Mouse (Mus musculus) splenic B cell, adult 2 months (primary cell): ENCODE results near the gene Shc2.

Experiments used
- DNase-seq: peaks from one replicate; pipeline ENCODE4 v3.0.0-alpha.2; 2011; ENCODE audit warnings: low read depth, low spot score
- H3K27me3 ChIP-seq: 2 replicates; pipeline ENCODE4 v1.6.1; 2012; ENCODE audit warnings: mild to moderate bottlenecking, low read length, moderate library complexity, mixed read lengths; ENCODE audit not compliant: control insufficient read depth, poor library complexity, insufficient read depth, severe bottlenecking
- H3K36me3 ChIP-seq: 2 replicates; pipeline ENCODE4 v1.6.1; 2012; ENCODE audit warnings: mild to moderate bottlenecking, low read length, moderate library complexity, mixed read lengths; ENCODE audit not compliant: control insufficient read depth, poor library complexity, insufficient read depth, severe bottlenecking

Shc2 gene

DNA sequence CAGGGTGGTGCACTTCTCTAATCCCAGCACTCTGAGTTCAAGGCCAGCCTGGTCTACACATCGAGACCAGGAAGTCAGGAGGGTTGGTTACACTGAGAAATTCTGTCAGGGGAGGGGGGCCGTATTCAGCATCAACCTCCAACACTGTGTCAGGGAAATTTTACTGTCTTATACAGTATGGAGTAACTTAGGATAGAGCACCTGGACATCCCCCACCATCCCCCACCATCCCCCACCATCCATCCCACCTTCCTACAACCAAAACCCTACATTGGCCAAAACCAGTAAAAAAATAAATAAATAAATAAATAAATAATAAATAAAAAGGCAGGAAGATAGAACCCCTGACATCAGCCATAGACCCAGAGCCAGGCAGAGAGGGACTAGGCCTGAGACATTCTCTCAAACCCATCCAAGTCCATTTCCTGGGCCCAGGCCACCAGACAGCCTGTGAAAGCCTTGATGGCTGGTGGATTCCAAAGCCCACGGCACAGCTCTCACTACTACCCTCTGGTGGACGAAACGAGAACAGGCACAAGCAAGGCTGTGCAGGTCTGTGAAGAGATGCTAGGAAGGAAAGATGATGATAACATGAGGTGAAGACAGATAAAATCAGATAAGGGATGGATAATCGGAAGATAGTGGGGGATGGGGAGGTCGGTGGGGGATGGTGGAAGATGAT is 11.5 kb upstream of the Shc2 start:
- H3K36me3 ChIP-seq = no peaks in the 10 kb centered on the region
- peak; percentile 85 for DNase-seq
- H3K27me3 ChIP-seq = no peaks in the 10 kb centered on the region

DNA sequence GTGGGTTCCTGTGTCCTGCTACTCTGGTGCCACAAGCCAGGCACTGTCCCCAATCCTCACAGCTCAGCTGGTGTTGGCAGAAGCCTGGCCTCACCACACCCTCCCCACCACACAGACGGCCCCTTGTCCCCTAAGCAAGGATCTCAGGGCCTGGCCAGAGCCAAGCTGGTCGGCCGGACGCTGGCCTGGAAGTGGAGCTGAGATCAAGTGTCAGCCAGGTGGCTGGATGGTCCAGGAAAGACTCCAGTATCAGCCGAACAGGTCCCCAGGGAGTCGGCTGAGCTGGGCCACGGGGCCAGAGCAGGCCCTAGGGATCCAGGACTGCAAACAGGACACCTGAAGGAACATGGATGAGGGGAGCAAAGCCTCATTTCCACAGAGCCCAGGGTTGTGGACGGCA is 8.0 kb upstream of the Shc2 start, which contains the start of gene Odf3l2:
Gene Odf3l2 (minus strand): TSS at position 28 of the 400 bp plus-strand sequence.
- Histone ChIP-seq H3K36me3 (no peaks in the 10 kb centered on the region), H3K27me3 (no peaks in the 10 kb centered on the region)
- no peak for DNase-seq

DNA sequence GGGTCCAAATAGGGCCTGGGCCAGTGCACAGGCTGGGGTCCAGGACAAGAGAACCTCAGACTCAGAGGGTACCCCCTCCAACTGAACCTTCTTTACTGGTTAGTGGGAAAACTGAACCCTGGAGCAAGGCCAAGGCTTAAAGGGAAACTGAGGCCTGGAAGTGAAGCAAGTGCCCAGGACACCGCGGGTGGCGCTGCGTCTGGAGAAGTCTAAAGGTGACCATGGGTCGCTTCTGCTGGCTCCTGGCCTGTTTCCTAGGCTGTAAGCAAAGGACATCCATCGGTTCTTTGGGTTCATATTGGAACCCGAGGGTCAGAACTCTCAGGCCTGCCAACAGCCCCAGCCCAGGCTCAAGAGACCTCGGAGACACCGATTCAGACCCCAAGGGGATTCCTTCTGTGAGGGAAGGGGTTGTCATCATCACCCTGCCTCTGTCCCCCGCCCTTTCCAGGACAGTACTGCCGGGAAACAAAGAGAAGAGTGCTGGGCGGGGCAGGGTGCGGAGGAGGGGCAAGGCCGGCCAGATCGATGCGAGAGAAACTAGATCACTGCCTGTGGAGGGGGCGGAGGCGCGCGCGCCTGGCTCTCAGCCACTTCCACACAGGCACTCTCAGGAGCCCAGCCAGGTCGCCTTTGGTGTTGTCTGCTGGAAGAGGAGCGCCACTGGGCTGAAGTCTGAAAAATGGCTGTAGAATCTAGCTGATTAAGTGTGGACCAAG is 927 bp upstream of the Shc2 start:
- Histone ChIP-seq H3K27me3 (no peaks in the 10 kb centered on the region; the same call in 1 of the 2 replicates), H3K36me3 (no peaks in the 10 kb centered on the region)
- no peak for DNase-seq

DNA sequence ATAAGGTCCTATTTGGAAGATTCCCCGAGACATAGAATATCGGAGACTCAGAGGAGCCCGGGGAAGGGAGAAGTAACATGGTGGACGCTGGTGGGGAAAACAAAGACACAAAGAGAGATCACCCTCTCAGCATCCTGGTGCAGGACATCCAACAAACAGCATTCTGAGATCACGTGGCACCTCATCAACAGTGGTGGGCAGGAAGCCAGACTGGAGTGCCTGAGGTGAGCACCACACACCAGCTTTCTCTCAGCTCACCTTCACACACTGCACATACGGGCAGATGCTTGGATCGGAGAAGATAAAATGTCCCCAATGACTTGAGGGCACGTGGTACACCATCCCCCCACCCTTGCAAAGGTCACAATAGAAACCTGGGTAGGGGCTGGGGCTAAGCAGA is 1.4 kb downstream of the Shc2 start:
- DNase-seq = no peak
- Histone ChIP-seq H3K27me3 (no peaks in the 10 kb centered on the region; the same call in 1 of the 2 replicates), H3K36me3 (no peaks in the 10 kb centered on the region)

DNA sequence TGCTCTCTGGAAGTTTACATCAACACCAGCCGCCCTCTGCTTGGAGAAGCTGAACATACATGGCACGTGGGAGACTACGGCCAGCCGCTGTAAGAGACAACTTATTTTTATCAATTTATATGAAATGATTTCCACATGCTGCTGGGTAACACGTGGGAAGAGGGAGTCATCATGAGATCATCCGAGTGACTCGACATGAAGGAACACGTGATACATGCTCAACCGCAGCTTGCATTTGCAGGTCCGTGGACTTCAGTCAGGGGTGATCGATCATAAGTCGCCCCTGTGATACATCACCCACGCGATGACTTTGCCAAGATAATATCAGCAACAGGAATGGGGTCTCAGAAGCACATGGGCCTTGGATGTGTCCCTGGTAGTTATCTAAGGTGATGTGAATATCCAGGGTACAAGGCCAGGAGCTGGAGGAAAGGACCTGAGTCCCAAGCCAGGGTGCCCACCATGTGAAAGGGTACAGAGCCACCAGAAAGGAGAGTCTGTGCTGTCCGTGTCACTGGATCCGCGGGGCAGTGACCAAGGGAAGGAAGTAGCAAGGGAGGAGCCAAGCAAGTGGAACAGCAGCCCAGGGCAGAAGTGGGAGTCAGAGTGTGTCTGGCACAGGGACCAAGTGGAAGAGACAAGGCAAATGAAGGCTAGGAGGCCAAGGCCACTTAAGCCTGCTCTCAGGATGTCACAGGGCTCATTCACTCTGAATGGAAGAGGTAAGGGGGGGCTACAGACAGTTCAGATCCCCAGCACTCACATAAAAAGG is 4.5 kb downstream of the Shc2 start:
- Histone ChIP-seq H3K27me3 (no peaks in the 10 kb centered on the region; the same call in 1 of the 2 replicates), H3K36me3 (no peaks in the 10 kb centered on the region)
- DNase-seq = no peak

DNA sequence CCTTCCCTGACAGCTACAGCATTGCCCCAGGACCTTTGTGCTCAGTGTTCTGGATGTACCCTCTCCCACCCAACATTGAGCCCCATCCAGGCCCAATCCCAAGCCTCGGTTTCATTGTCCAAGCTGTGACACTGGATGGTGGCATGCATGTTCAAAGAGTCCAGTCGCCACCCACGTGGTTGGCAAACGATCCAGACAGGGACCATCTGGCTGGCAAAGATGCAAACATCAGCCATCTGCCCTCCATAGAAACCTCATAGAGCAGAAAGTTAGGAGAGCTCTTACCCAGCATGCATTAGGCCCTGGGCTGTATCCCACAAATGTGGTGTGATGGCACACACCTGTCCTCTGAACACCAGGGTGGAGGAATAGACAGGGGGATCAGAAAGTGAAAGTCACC is 6.3 kb downstream of the Shc2 start:
- H3K27me3 ChIP-seq = no peaks in the 10 kb centered on the region; the same call in 1 of the 2 replicates
- no peak for DNase-seq
- no peaks in the 10 kb centered on the region for H3K36me3 ChIP-seq

DNA sequence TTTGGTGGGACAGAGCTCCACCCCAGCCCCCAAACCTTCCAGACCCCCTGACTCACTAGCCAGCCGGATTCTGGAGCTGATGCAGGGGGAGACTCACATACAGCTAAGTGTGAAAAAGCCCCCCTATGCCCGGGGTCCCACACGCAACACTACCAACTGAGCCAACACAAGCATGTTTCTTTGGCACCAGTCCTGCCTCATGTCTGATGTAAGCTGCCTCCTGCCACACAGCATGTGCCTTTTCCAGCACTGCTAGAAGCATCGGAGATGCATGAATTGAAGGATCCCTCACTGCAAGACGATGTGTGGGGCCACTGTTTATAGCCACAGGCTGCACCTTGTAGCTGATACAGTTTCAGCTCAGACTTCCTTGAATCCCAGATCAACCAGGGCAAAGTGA is 9.3 kb downstream of the Shc2 start:
- DNase-seq = no peak
- Histone ChIP-seq H3K36me3 (no peaks in the 10 kb centered on the region), H3K27me3 (no peaks in the 10 kb centered on the region)

DNA sequence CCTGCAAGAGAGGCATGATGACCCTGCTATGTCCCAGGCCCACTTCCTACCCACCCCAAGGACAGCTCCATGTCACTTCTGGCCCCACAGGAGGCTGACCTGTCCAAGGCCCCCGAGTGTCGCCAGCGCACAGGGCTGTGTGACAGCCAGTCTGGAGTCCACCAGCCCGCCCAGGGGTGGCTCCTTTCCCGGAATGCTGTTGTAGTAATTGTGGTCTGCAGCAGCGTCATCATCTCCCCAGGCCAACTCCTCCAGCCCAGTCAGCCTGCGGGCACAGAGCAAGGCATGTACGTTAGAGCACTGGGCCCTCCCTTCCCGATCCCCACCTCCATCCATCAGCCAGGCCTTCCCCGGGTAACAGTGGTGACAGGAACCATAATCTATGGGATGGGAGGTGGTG is 11.6 kb downstream of the Shc2 start:
- no peak for DNase-seq
- H3K27me3 ChIP-seq = no peaks in the 10 kb centered on the region; the same call in 1 of the 2 replicates
- H3K36me3 ChIP-seq = no peaks in the 10 kb centered on the region

DNA sequence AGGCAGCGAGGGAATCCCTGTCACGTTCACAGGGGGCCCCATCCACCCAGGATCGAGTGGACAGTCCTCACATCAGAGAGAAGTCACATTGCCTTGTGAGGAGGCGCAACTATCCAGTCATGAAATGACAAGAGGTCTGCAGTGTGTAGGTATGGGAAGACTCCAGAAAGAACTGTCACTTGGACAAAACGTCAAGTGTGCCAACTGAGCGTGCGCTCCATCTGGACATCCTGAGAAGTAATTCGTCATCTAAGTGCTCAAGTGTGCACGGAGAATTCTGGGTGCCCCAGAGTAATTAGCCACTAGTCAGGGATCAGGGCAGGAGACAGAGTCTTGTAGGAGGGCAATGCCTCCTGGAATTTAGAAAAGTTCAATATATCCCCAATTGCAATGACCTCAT is 12.3 kb downstream of the Shc2 start:
- Histone ChIP-seq H3K36me3 (no peaks in the 10 kb centered on the region), H3K27me3 (no peaks in the 10 kb centered on the region; the same call in 1 of the 2 replicates)
- no peak for DNase-seq

DNA sequence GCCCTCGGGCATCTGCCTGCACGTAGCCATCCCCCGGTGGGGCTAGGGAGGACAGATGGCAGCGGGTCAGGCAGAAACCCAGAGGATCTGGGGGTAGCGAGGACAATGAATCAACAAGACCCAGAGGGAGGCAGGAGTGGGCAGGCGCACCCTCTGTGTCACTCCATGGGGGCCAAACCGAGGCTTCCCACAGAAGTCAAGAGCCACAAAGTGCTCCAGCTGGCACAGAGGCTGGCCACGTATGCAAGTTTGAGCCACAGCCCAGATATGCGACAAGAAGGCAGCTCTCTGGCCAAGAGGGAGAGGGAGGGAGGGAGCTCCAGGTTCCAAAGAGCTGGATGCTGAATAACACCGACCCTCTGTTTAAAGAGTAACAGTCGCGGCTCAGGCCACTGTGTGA is 13.8 kb downstream of the Shc2 start:
- Histone ChIP-seq H3K27me3 (no peaks in the 10 kb centered on the region; the same call in 1 of the 2 replicates), H3K36me3 (no peaks in the 10 kb centered on the region)
- DNase-seq = no peak

DNA sequence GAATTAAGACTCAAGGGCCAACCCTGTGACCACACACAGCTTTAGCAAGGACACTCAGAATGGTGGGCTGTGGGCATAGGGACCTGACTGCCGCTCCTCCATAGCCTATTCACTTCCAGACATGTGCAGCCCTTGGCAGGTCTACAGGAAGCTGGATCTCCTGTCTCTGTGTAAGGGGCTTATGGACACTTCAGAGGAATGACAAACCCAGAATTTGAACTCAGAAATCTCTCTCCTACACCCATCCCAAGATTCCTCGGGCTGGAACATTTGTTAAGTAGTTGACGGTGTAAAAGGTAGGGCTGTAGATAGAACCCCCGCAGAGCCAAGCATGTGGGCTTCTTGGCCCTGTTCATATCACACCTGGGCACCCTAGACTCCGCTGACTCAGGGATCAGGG is 21.3 kb downstream of the Shc2 start:
- Histone ChIP-seq H3K36me3 (no peaks in the 10 kb centered on the region), H3K27me3 (no peaks in the 10 kb centered on the region; the same call in 1 of the 2 replicates)
- no peak for DNase-seq

DNA sequence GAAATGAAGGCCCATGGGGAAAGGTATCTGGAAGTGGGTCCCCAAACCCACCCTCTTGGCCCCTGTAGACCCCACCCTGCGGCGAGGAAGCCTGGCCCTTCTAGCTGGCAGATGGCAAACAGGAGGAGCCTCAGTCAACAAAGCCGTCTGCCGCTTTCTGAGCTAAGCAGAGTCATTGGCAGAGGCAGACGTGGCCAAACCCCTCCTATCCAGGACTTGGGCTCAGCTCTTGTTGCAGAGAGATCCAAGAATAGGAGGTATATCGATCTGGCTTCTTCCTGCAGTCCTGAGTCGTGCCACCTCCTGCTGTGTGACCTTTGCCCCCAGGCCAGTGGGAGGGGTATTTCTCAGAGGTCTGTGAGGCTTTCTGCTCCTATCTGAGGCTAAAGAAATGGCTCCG is 21.9 kb downstream of the Shc2 start:
- Histone ChIP-seq H3K36me3 (no peaks in the 10 kb centered on the region), H3K27me3 (no peaks in the 10 kb centered on the region; the same call in 1 of the 2 replicates)
- DNase-seq = no peak

DNA sequence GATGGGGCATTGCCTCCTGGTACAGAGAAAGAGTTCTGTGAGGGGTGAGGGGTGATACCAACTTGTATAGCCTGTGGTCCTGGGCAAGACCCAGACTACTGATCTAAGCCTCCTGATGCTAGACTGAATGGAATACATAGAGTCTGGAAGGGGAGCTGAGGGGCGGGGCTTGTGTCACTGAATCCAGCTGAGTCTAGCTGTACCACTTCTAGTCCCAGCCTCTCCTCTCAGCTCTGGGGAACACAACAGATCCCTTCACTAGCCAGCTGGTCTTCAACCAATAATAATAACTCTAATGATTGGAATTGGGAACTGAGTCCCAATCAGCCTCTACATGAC is 23.4 kb downstream of the Shc2 start:
- no peaks in the 10 kb centered on the region for H3K36me3 ChIP-seq
- H3K27me3 ChIP-seq = no peaks in the 10 kb centered on the region; the same call in 1 of the 2 replicates
- no peak for DNase-seq

DNA sequence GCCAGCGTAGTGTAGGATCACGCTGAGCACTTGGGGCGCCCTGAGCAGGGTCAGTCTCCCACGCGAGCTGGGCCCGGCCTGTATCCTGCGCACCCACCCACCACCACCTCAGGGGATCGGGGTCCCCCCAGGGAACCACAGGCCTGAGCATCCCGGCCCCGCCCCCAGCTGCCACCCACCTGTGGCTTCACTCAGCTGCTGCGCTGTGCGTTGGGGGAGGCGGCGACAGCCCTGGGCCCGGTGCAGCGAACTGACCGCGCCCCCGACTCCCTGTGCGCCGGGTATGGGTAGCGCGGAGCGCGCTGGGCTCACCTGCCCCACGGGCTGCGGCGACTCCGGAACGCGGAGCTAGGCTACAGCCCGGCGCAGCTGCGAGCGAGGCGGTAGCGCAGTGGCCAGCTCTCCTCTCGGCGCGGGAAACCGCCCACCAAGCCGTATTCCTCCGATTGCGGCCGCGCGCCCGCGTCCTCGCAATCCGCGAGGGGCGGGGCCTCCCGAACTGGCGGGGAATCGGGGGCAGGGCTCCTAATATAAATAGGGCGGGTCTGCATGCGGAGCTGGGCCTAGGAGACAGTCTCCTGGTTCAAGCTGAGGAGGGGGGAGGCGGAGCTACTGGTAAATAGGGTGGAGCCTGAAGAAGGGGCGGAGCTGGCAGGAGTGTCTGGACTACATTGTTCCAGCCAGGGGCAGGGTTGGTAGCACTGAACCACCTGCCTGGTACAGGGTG is 24.0 kb downstream of the Shc2 start, which contains the start of gene C2cd4c:
Gene C2cd4c (minus strand): TSS at position 448 of the 727 bp plus-strand sequence.
- Histone ChIP-seq H3K27me3 (no peaks in the 10 kb centered on the region; the same call in 1 of the 2 replicates), H3K36me3 (no peaks in the 10 kb centered on the region)
- peak; percentile 36 for DNase-seq
